Mouse (Mus musculus) liver, postnatal 0 days (tissue): Measurements from ENCODE around the gene Il12rb2. TPM values are rescaled to one million over a fixed set of nuclear protein-coding genes. Genes with fewer than 3 reads are reported as not detected.

ENCODE experiments used
- ATAC-seq: fragments of 200-750 bp; cut with Nextera tagmentation; 2 replicates; pipeline ENCODE4 v1.8.0; 2017; ENCODE audit warnings: mild to moderate bottlenecking, moderate library complexity
- DNase-seq: peaks from one replicate; pipeline ENCODE4 v3.0.0-alpha.2; 2016
- H3K27ac ChIP-seq: fragments of 300-500 bp; sonication (generic); 2 replicates; pipeline ENCODE4 v1.5.1; 2014; ENCODE audit warnings: antibody characterized with exemption, moderate library complexity, mild to moderate bottlenecking, low read depth
- H3K27me3 ChIP-seq: fragments of 300-500 bp; sonication (generic); 2 replicates; pipeline ENCODE4 v1.6.1; 2014; ENCODE audit warnings: low read length, control low read depth, mixed read lengths; ENCODE audit not compliant: insufficient read depth
- H3K36me3 ChIP-seq: fragments of 300-500 bp; sonication (generic); replicated peaks from 2 replicates; pipeline ENCODE4 v1.6.1; 2014; ENCODE audit warnings: mild to moderate bottlenecking, control low read depth, low read length, moderate library complexity, mixed read lengths; ENCODE audit not compliant: insufficient read depth
- H3K4me1 ChIP-seq: fragments of 300-500 bp; sonication (generic); 2 replicates; pipeline ENCODE4 v1.6.1; 2014; ENCODE audit warnings: antibody characterized with exemption, mild to moderate bottlenecking, control low read depth; ENCODE audit not compliant: insufficient read depth
- H3K4me2 ChIP-seq: fragments of 300-500 bp; sonication (generic); 2 replicates; pipeline ENCODE4 v1.6.1; 2014; ENCODE audit warnings: low read depth, mild to moderate bottlenecking, low read length, moderate library complexity, mixed read lengths
- H3K4me3 ChIP-seq: fragments of 300-500 bp; sonication (generic); 2 replicates; pipeline ENCODE4 v1.5.1; 2014; ENCODE audit warnings: low read depth, low read length
- H3K9ac ChIP-seq: fragments of 300-500 bp; sonication (generic); replicated peaks from 2 replicates; pipeline ENCODE4 v1.6.1; 2014; ENCODE audit warnings: mild to moderate bottlenecking, moderate library complexity
- H3K9me3 ChIP-seq: fragments of 300-500 bp; sonication (generic); 2 replicates; pipeline ENCODE4 v1.6.1; 2016; ENCODE audit warnings: mild to moderate bottlenecking, control low read depth, low read length, mixed read lengths
- CTCF ChIP-seq: sonication (generic); IDR thresholded peaks from 2 replicates; pipeline ENCODE4 v1.5.1; 2016; ENCODE audit warnings: antibody characterized with exemption, low read depth
- EP300 ChIP-seq: IDR thresholded peaks from 2 replicates; pipeline ENCODE4 v1.6.1; 2016; ENCODE audit warnings: antibody characterized with exemption, low read depth, mild to moderate bottlenecking
- whole genome bisulfite sequencing: fragments of 180-500 bp; shearing (Covaris S2); extraction: QIAGEN DNeasy Blood & Tissue Kit; methylation state at CpG from one replicate; pipeline ENCODE4 v1.1.7; 2014; ENCODE audit not compliant: insufficient replicate concordance; 5-methylcytosine and 5-hydroxymethylcytosine counted together
- polyA plus RNA-seq: library from polyadenylated mRNA; unstranded; fragments of >200 nt; fragmentation: Nextera tagmentation; extraction: Ambion mirVana; gene quantifications from 2 replicates; pipeline ENCODE4 v1.2.1, GENCODE M21; 2015

Il12rb2 gene
- polyA plus RNA-seq, 1 experiment from 2014 or later = 0.05 TPM

DNA sequence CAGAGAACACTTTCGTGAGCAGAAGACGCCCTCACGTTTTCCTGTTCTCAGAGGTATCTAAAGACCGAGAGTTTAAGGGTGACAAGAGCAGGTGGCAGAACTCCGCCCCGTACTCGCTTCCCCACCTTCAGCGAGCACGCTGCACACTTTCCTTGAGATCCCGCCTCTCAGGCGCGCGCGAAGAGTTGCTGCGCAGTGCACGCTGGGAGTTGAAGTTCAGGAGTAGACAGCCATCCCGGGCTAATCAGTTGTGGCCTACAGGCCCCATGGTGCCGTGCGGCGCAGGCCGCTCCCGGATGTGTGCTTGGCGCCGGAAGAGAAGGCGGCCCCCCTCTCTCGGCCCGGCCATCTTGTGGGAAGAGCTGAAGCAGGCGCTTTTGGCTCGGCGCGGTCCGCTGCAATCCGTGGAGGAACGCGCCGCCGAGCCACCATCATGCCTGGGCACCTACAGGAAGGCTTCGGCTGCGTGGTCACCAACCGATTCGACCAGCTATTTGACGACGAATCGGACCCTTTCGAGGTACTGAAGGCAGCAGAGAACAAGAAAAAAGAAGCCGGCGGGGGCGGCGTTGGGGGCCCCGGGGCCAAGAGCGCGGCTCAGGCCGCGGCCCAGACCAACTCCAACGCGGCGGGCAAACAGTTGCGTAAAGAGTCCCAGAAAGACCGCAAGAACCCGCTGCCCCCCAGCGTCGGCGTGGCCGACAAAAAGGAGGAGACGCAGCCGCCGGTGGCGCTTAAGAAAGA, 109.2 kb downstream of the Il12rb2 start:
- Histone ChIP-seq H3K4me3 (peak overlapping the region; percentile 91), H3K4me1 (peaks cover 9% of the 10 kb centered on the region), H3K27ac (peak overlapping the region; percentile 90), H3K4me2 (peak overlapping the region; percentile 94), H3K9me3 (no peaks in the 10 kb centered on the region), H3K9ac (peak overlapping the region; percentile 98), H3K27me3 (no peaks in the 10 kb centered on the region), H3K36me3 (peaks cover 6% of the 10 kb centered on the region)
- TF ChIP-seq EP300 (peak; percentile 53; the same call in 1 of the 2 replicates), CTCF (no peak)
- under 1% methylated on average over 68 of the region's 68 CpGs for WGBS
- peak; percentile 96 for DNase-seq
- ATAC-seq = peak; percentile 99

DNA sequence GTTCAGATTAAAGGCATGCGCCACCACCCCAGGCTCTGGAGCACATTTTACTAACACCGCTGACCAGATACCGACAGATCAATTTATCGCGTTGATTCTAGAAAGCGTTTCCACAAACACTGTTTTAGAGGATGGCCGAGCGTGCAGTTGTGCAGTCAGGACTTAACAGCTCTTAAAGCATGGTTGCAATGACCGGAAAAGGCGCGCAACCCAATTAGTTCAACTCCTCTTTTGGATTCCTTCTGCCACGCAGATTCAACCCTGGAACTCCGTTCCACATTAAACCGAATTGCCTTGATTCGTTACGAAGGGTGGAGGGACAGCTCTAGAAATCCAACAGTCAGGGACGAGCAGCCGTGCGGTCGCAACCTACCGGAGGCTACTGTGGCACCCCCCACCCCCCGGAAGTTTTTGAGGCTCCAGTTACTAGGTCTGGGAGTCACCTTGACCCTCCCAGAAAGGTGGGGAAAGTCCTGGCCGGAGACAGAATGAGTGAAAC, 109.8 kb downstream of the Il12rb2 start:
- H3K36me3 ChIP-seq = no peaks in the 10 kb centered on the region
- no peaks in the 10 kb centered on the region for H3K27me3 ChIP-seq
- peak overlapping the region; percentile 87 for H3K27ac ChIP-seq
- peak overlapping the region; percentile 72 for H3K9ac ChIP-seq
- H3K4me1 ChIP-seq = peaks cover 9% of the 10 kb centered on the region
- H3K4me3 ChIP-seq = peak overlapping the region; percentile 91
- under 1% methylated on average over 23 of the region's 23 CpGs for WGBS
- DNase-seq (no peak), ATAC-seq (peak; percentile 73)
- TF ChIP-seq EP300 = no peak; the same call in 1 of the 2 replicates
- no peak for TF ChIP-seq CTCF
- no peaks in the 10 kb centered on the region for H3K9me3 ChIP-seq
- H3K4me2 ChIP-seq = peak overlapping the region; percentile 94

GRCm38 (mm10) chr6:67264935-67265334, 111.1 kb downstream of the Il12rb2 start:
- no peak overlapping the region for H3K4me3 ChIP-seq
- 47% methylated on average over 7 of the region's 7 CpGs for WGBS
- H3K27me3 ChIP-seq = no peaks in the 10 kb centered on the region
- H3K27ac ChIP-seq = peak overlapping the region; percentile 87; the same call in 1 of the 2 replicates
- H3K9me3 ChIP-seq = no peaks in the 10 kb centered on the region
- TF ChIP-seq EP300 = no peak
- TF ChIP-seq CTCF = no peak
- H3K4me2 ChIP-seq = peak overlapping the region; percentile 94; the same call in 1 of the 2 replicates
- ATAC-seq (no peak), DNase-seq (no peak)
- no peaks in the 10 kb centered on the region for H3K36me3 ChIP-seq
- H3K9ac ChIP-seq = no peak overlapping the region
- peaks cover 9% of the 10 kb centered on the region for H3K4me1 ChIP-seq

- Histone ChIP-seq H3K4me3 (no peak overlapping the region), H3K36me3 (no peaks in the 10 kb centered on the region), H3K4me1 (no peaks in the 10 kb centered on the region), H3K4me2 (no peak overlapping the region), H3K9me3 (no peaks in the 10 kb centered on the region), H3K27ac (no peak overlapping the region), H3K9ac (no peak overlapping the region), H3K27me3 (no peaks in the 10 kb centered on the region)
- 73% methylated on average over 4 of the region's 4 CpGs for WGBS
- ATAC-seq (no peak), DNase-seq (no peak)
- no peak for TF ChIP-seq CTCF
- no peak for TF ChIP-seq EP300
These were observed 124.9 kb downstream of the Il12rb2 start for GRCm38 (mm10) chr6:67251095-67251494.

- DNase-seq = no peak
- TF ChIP-seq CTCF = no peak
- TF ChIP-seq EP300 = no peak
These were observed 131.5 kb downstream of the Il12rb2 start for GRCm38 (mm10) chr6:67244451-67244850.

GRCm38 (mm10) chr6:67243765-67244420, 132.1 kb downstream of the Il12rb2 start:
- no peak for DNase-seq
- no peak for ATAC-seq
- H3K36me3 ChIP-seq = no peaks in the 10 kb centered on the region
- H3K4me1 ChIP-seq = no peaks in the 10 kb centered on the region
- no peak overlapping the region for H3K4me3 ChIP-seq
- no peaks in the 10 kb centered on the region for H3K9me3 ChIP-seq
- no peak overlapping the region for H3K4me2 ChIP-seq
- H3K9ac ChIP-seq = no peak overlapping the region
- no peaks in the 10 kb centered on the region for H3K27me3 ChIP-seq
- TF ChIP-seq EP300 (no peak), CTCF (no peak)
- H3K27ac ChIP-seq = no peak overlapping the region
- 87% methylated on average over 7 of the region's 7 CpGs for WGBS

More at GRCm38 (mm10) chr6:67244451-67244850, 131.5 kb downstream of the Il12rb2 start:
- H3K27ac ChIP-seq = no peak overlapping the region
- H3K4me2 ChIP-seq = no peak overlapping the region
- no peak overlapping the region for H3K9ac ChIP-seq
- no peak for ATAC-seq
- H3K9me3 ChIP-seq = no peaks in the 10 kb centered on the region
- WGBS = 77% methylated on average over 5 of the region's 5 CpGs
- H3K4me3 ChIP-seq = no peak overlapping the region
- no peaks in the 10 kb centered on the region for H3K27me3 ChIP-seq
- H3K36me3 ChIP-seq = no peaks in the 10 kb centered on the region
- H3K4me1 ChIP-seq = no peaks in the 10 kb centered on the region

Other genes starting within 250 kb of the Il12rb2 start
- 186 and 207 TPM in 2 replicates for gene Serbp1, start 138.0 kb downstream of the Il12rb2 start, polyA plus RNA-seq
- gene Il23r, start 115.7 kb upstream of the Il12rb2 start, polyA plus RNA-seq = not detected in 2 replicates
- gene Tacstd2, start 159.6 kb upstream of the Il12rb2 start, polyA plus RNA-seq = 0.47 and 0.67 TPM in 2 replicates